Comparison of ENCODE assay signal across 25 mouse cellular contexts in genomic region chr12:107852921-107853320, GRCm38 (mm10).
"Had no signal": no experiment of that assay in that cellular context is flagged by ENCODE, and none has a peak within 500 bp of the region (broad histone marks: within the 10 kb centered on the region; RNA-seq: fewer than 3 reads in every experiment).

No protein-coding gene starts in this region.

- H3K36me3 ChIP-seq: heart, embryonic 13.5 days; heart, embryonic 15.5 days; hindbrain, embryonic 10.5 days; hindbrain, embryonic 12.5 days; intestine, embryonic 15.5 days; limb, embryonic 10.5 days; limb, embryonic 12.5 days had no signal

- H3K9ac ChIP-seq: heart, embryonic 13.5 days; heart, embryonic 15.5 days; hindbrain, embryonic 12.5 days; hindbrain, embryonic 14.5 days; intestine, embryonic 15.5 days; limb, embryonic 12.5 days had no signal

- DNase-seq: gastrocnemius, adult 2 months; gastrocnemius, postnatal 10 days; gastrocnemius, postnatal 25 days; heart, adult 2 months; heart, postnatal 14 days; heart, postnatal 4 days; kidney, adult 18-20 months; kidney, adult 8-10 months; kidney, postnatal 10 days; kidney, postnatal 4 days; liver had no signal

- ATAC-seq: hindbrain, embryonic 16.5 days; inflammation-experienced regulatory T-cells, adult 6 months; intestine, embryonic 15.5 days; intestine, postnatal 0 days had no signal

- H3K4me1 ChIP-seq: heart, embryonic 13.5 days; heart, embryonic 15.5 days; hindbrain, embryonic 10.5 days; hindbrain, embryonic 12.5 days had no signal

- H3K4me2 ChIP-seq: heart, embryonic 11.5 days; heart, embryonic 13.5 days; heart, embryonic 15.5 days; hindbrain, embryonic 12.5 days; hindbrain, embryonic 14.5 days; intestine, embryonic 15.5 days; limb, embryonic 12.5 days had no signal

- H3K4me3 ChIP-seq: gastrocnemius, adult 2 months; heart, adult 2 months; heart, embryonic 13.5 days; heart, embryonic 15.5 days; hindbrain, embryonic 10.5 days; hindbrain, embryonic 12.5 days; intestine, embryonic 15.5 days; layer of hippocampus, adult 2 months; left cerebral cortex, adult 2 months; limb, embryonic 10.5 days; limb, embryonic 12.5 days had no signal

- H3K9me3 ChIP-seq: heart, embryonic 13.5 days; heart, embryonic 15.5 days; hindbrain, embryonic 10.5 days; hindbrain, embryonic 12.5 days; intestine, embryonic 15.5 days; limb, embryonic 10.5 days; limb, embryonic 12.5 days had no signal

- H3K27ac ChIP-seq: gastrocnemius, adult 2 months; heart, adult 2 months; heart, embryonic 13.5 days; heart, embryonic 15.5 days; hindbrain, embryonic 10.5 days; hindbrain, embryonic 12.5 days; hindbrain, embryonic 14.5 days; intestine, embryonic 15.5 days; layer of hippocampus, adult 2 months; left cerebral cortex, adult 2 months; limb, embryonic 10.5 days; limb, embryonic 12.5 days had no signal

- H3K27me3 ChIP-seq: heart, embryonic 13.5 days; heart, embryonic 15.5 days; hindbrain, embryonic 12.5 days; intestine, embryonic 15.5 days; limb, embryonic 12.5 days had no signal
